7 mouse cellular contexts compared by ENCODE assay signal in genomic region chr9:107611456-107612190, GRCm38 (mm10). TPM values are rescaled to one million over a fixed set of nuclear protein-coding genes. Genes with fewer than 3 reads are reported as not detected.
A peak's percentile ranks its signal among the peaks of the same experiment; 100 is the strongest.
DNase-seq lines count a peak whose midpoint lies in the region; ATAC-seq and TF ChIP-seq lines count a peak whose summit lies in the region.

No protein-coding gene starts in this region.

- DNase-seq in A20 (ENCODE audit: low read depth, low spot score) = peak; percentile 37
- peak; percentile 60 for DNase-seq in telencephalon, adult 2 months (ENCODE audit: low read depth, low spot score)
- DNase-seq in ovary, adult 18-20 months (ENCODE audit: low spot score) = no peak
- DNase-seq in Muller cell, postnatal 12 days (ENCODE audit: inconsistent ontology term) = no peak

- no peak overlapping the region for H3K27ac ChIP-seq in ES-Bruce4 (ENCODE audit: insufficient read depth, low read length)
- peak overlapping the region; percentile 93 for H3K27ac ChIP-seq in heart, embryonic 11.5 days (ENCODE audit: low read depth, low read length)
- H3K27ac ChIP-seq in liver, embryonic 12.5 days = peak overlapping the region; percentile 80

- no peak for ATAC-seq in heart, embryonic 11.5 days (replicated peaks; ENCODE audit: insufficient number of reproducible peaks, low FRiP score, low TSS enrichment)
- no peak for ATAC-seq in liver, embryonic 12.5 days

- H3K36me3 ChIP-seq in ES-Bruce4 (ENCODE audit: control insufficient read depth, insufficient read depth, low read length, poor library complexity, severe bottlenecking) = peaks cover 23% of the 10 kb centered on the region
- H3K36me3 ChIP-seq in heart, embryonic 11.5 days (ENCODE audit: control insufficient read depth, insufficient read depth, low read length) = peaks cover 20% of the 10 kb centered on the region
- H3K36me3 ChIP-seq in liver, embryonic 12.5 days = peaks cover 32% of the 10 kb centered on the region

- H3K4me3 ChIP-seq in ES-Bruce4 (ENCODE audit: low read depth, low read length) = peak overlapping the region; percentile 63
- H3K4me3 ChIP-seq in heart, embryonic 11.5 days (ENCODE audit: low read depth, low read length) = no peak overlapping the region
- H3K4me3 ChIP-seq in liver, embryonic 12.5 days = peak overlapping the region; percentile 62

- peak overlapping the region; percentile 77 for H3K4me2 ChIP-seq in heart, embryonic 11.5 days
- peak overlapping the region; percentile 94 for H3K4me2 ChIP-seq in liver, embryonic 12.5 days

- no peak for TF ChIP-seq CTCF in ES-Bruce4 (IDR thresholded peaks at IDR 0.05; ENCODE audit: low read depth, low read length)

- 62% methylated on average over 6 of the region's 6 CpGs for WGBS in heart, embryonic 11.5 days (ENCODE audit: insufficient replicate concordance)
- WGBS in liver, embryonic 12.5 days (ENCODE audit: insufficient replicate concordance) = 35% methylated on average over 6 of the region's 6 CpGs

- no peaks in the 10 kb centered on the region for H3K27me3 ChIP-seq in ES-Bruce4 (ENCODE audit: control insufficient read depth, insufficient read depth, low read length, poor library complexity, severe bottlenecking)
- 0 out of 2 replicates have a peak, but pooled peaks cover 2% of the 10 kb centered on the region for H3K27me3 ChIP-seq in heart, embryonic 11.5 days (ENCODE audit: control insufficient read depth, insufficient read depth, low read length)
- 0 out of 2 replicates have a peak, but pooled peaks cover 12% of the 10 kb centered on the region for H3K27me3 ChIP-seq in liver, embryonic 12.5 days (replicated peaks)

- peaks cover 8% of the 10 kb centered on the region for H3K4me1 ChIP-seq in ES-Bruce4 (ENCODE audit: control insufficient read depth, insufficient read depth, low read length)
- peaks cover 51% of the 10 kb centered on the region for H3K4me1 ChIP-seq in heart, embryonic 11.5 days (ENCODE audit: control insufficient read depth, insufficient read depth, low read length)
- H3K4me1 ChIP-seq in liver, embryonic 12.5 days = peaks cover 48% of the 10 kb centered on the region

- no peak for TF ChIP-seq POLR2A in ES-Bruce4 (IDR thresholded peaks at IDR 0.05; ENCODE audit: insufficient read depth, low read length)

- peak overlapping the region; percentile 59 for H3K9ac ChIP-seq in ES-Bruce4 (ENCODE audit: low read depth, poor library complexity, severe bottlenecking)
- peak overlapping the region; percentile 75 for H3K9ac ChIP-seq in heart, embryonic 11.5 days (ENCODE audit: low read depth, low read length)
- H3K9ac ChIP-seq in liver, embryonic 12.5 days = peak overlapping the region; percentile 78

- TF ChIP-seq EP300 in ES-Bruce4 (IDR thresholded peaks at IDR 0.05; ENCODE audit: insufficient read depth, low read depth, low read length) = no peak

- no peaks in the 10 kb centered on the region for H3K9me3 ChIP-seq in ES-Bruce4 (replicated peaks; ENCODE audit: control insufficient read depth, insufficient read depth, low read length, poor library complexity, severe bottlenecking)
- H3K9me3 ChIP-seq in heart, embryonic 11.5 days (replicated peaks; ENCODE audit: control insufficient read depth, low read length) = no peaks in the 10 kb centered on the region
- no peaks in the 10 kb centered on the region for H3K9me3 ChIP-seq in liver, embryonic 12.5 days (replicated peaks)

RNA-seq across cellular contexts. Expression of gene Sema3b, which starts 2.6 kb away (rescaled TPM):
- polyA plus RNA-seq in ES-Bruce4 (2011; ENCODE audit: insufficient read depth, insufficient read length, low read depth, missing spikeins) = 15.4 and 16.5 TPM in 2 replicates
- 5.1 and 5.3 TPM in 2 replicates for polyA plus RNA-seq in heart, embryonic 11.5 days (2014; fragmentation: Nextera tagmentation; extraction: Ambion mirVana)
- polyA plus RNA-seq in liver, embryonic 12.5 days (2016; fragmentation: Nextera tagmentation; extraction: Ambion mirVana) = 0.35 and 0.52 TPM in 2 replicates

RNA-seq across cellular contexts. Expression of gene Gnai2, which starts 23.5 kb away (rescaled TPM):
- 266 and 284 TPM in 2 replicates for polyA plus RNA-seq in ES-Bruce4 (2011; ENCODE audit: insufficient read depth, insufficient read length, low read depth, missing spikeins)
- 308 and 316 TPM in 2 replicates for polyA plus RNA-seq in heart, embryonic 11.5 days (2014; fragmentation: Nextera tagmentation; extraction: Ambion mirVana)
- polyA plus RNA-seq in liver, embryonic 12.5 days (2016; fragmentation: Nextera tagmentation; extraction: Ambion mirVana) = 206 and 210 TPM in 2 replicates

RNA-seq across cellular contexts. Expression of gene Ifrd2, which starts 24.2 kb away (rescaled TPM):
- polyA plus RNA-seq in ES-Bruce4 (2011; ENCODE audit: insufficient read depth, insufficient read length, low read depth, missing spikeins) = 43.8 and 45.3 TPM in 2 replicates
- 57.5 and 59.1 TPM in 2 replicates for polyA plus RNA-seq in heart, embryonic 11.5 days (2014; fragmentation: Nextera tagmentation; extraction: Ambion mirVana)
- polyA plus RNA-seq in liver, embryonic 12.5 days (2016; fragmentation: Nextera tagmentation; extraction: Ambion mirVana) = 171 TPM in 2 replicates

RNA-seq across cellular contexts. Expression of gene Hyal3, which starts 31.0 kb away (rescaled TPM):
- 1.0 and 2.1 TPM in 2 replicates for polyA plus RNA-seq in ES-Bruce4 (2011; ENCODE audit: insufficient read depth, insufficient read length, low read depth, missing spikeins)
- polyA plus RNA-seq in heart, embryonic 11.5 days (2014; fragmentation: Nextera tagmentation; extraction: Ambion mirVana) = 0.14 and 0.33 TPM in 2 replicates
- 0.99 and 1.2 TPM in 2 replicates for polyA plus RNA-seq in liver, embryonic 12.5 days (2016; fragmentation: Nextera tagmentation; extraction: Ambion mirVana)

RNA-seq across cellular contexts. Expression of gene Naa80, which starts 32.9 kb away (rescaled TPM):
- 18.6 and 21.1 TPM in 2 replicates for polyA plus RNA-seq in ES-Bruce4 (2011; ENCODE audit: insufficient read depth, insufficient read length, low read depth, missing spikeins)
- 12.2 and 15.2 TPM in 2 replicates for polyA plus RNA-seq in heart, embryonic 11.5 days (2014; fragmentation: Nextera tagmentation; extraction: Ambion mirVana)
- polyA plus RNA-seq in liver, embryonic 12.5 days (2016; fragmentation: Nextera tagmentation; extraction: Ambion mirVana) = 12.5 and 12.9 TPM in 2 replicates

Comparison
In these comparisons a context has a peak if more than half of its experiments do, and no peak if none do; other contexts are left out.
1. DNase-seq: peak in A20 (single experiment) and telencephalon, adult 2 months (single experiment); none in ovary, adult 18-20 months (single experiment) and Muller cell, postnatal 12 days (single experiment).
2. Peak in every context shown above with its lines, with median percentiles within 50 percentile points of each other: H3K9ac ChIP-seq.